Mouse (Mus musculus): Measurements from ENCODE around the gene Gsk3b. TPM values are rescaled to one million over a fixed set of nuclear protein-coding genes. Genes with fewer than 3 reads are reported as not detected.
"Not testable (repeated sequence)": the region's sequence is repeated elsewhere in the genome, so short reads cannot be mapped to it uniquely, and the experiment has no call there.

The Gsk3b gene
- total and polyA plus RNA-seq, 3 experiments, result 9.3 to 93.8 (median 49.2) TPM

DNA sequence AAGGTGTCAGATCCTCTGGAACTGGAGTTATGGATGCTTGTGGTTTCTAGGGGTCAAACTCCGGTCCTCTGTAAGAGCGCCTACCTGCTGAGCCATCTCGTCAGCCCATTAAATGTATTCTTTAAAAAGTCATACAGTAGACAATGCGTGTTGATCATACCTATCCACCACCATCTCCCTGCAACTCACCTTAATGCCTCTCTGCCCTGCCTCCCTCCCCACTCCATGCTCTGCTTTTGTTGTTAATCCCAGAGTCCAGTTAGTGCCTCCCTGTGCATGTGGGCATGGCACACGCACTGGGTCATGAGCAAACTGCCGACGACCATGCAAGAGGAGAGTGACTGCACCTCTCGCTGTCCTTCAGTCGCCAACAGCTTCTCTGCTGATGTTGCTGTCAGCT, 21.2 kb downstream of the Gsk3b start:
- Histone ChIP-seq H3K9me3 (replicated peaks) (no peaks in the 10 kb centered on the region), H3K4me1 (ENCODE audit: insufficient read depth, low read depth, low read length) (peaks cover 29% of the 10 kb centered on the region), H3K36me3 (replicated peaks) (peaks cover 46% of the 10 kb centered on the region), H3K4me3 (ENCODE audit: low read depth, low read length) (no peak overlapping the region), H3K27me3 (ENCODE audit: insufficient read depth, low read length) (no peaks in the 10 kb centered on the region)
- ATAC-seq (ENCODE audit: extremely low read depth, insufficient number of reproducible peaks, low FRiP score, poor library complexity, severe bottlenecking) (no peak), DNase-seq (ENCODE audit: low spot score) (no peak)
- no peak for TF ChIP-seq POLR2AphosphoS5 (IDR thresholded peaks at IDR 0.05; ENCODE audit: insufficient replicate concordance, low read depth, low read length)
- TF ChIP-seq TAL1 (conservative IDR thresholded peaks at IDR 0.05; ENCODE audit: low read depth, low read length), result no peak
- TF ChIP-seq GATA2 (IDR thresholded peaks at IDR 0.05; ENCODE audit: borderline replicate concordance, low read depth, low read length), result no peak

GRCm38 (mm10) chr16:38110575-38110974, 21.8 kb downstream of the Gsk3b start:
- TF ChIP-seq GATA2 (IDR thresholded peaks at IDR 0.05; ENCODE audit: borderline replicate concordance, low read depth, low read length) (no peak), TAL1 (conservative IDR thresholded peaks at IDR 0.05; ENCODE audit: low read depth, low read length) (no peak), CTCF (IDR thresholded peaks at IDR 0.05; ENCODE audit: low read depth, low read length) (no peak), POLR2AphosphoS5 (IDR thresholded peaks at IDR 0.05; ENCODE audit: insufficient replicate concordance, low read depth, low read length) (no peak), GATA1 (IDR thresholded peaks at IDR 0.05; ENCODE audit: borderline replicate concordance, low read length) (no peak)
- Histone ChIP-seq H3K9me3 (replicated peaks) (no peaks in the 10 kb centered on the region), H3K4me1 (ENCODE audit: insufficient read depth, low read depth, low read length) (peaks cover 28% of the 10 kb centered on the region), H3K36me3 (replicated peaks) (peaks cover 48% of the 10 kb centered on the region), H3K4me3 (ENCODE audit: low read depth, low read length) (no peak overlapping the region), H3K27me3 (ENCODE audit: insufficient read depth, low read length) (no peaks in the 10 kb centered on the region)
- ATAC-seq (ENCODE audit: extremely low read depth, insufficient number of reproducible peaks, low FRiP score, poor library complexity, severe bottlenecking) (no peak), DNase-seq (ENCODE audit: low spot score) (no peak)

DNA sequence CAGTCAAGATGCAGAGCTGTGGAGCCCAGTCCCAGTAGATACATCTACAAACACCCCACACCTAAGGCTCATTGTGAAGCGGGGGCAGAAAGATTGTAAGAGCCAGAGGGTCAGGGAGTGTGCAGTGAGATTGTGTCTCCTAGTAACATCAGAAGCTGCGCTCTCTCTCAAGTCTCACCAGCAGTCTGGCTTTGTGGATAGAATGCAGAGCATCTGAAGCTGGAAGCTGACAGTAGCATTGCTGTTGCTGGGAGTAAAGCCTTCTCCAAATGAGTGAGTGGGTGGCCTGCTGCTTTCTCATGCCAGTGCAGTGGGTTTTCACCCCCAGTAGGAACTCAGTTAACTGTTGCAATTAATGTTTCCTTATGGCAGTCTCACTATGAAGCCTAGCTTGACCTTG, 25.3 kb downstream of the Gsk3b start:
- ATAC-seq (ENCODE audit: extremely low read depth, insufficient number of reproducible peaks, low FRiP score, poor library complexity, severe bottlenecking), result no peak
- Histone ChIP-seq H3K36me3 (replicated peaks) (peaks cover 37% of the 10 kb centered on the region), H3K27me3 (ENCODE audit: insufficient read depth, low read length) (no peaks in the 10 kb centered on the region), H3K4me1 (ENCODE audit: insufficient read depth, low read depth, low read length) (peaks cover 26% of the 10 kb centered on the region), H3K9me3 (replicated peaks) (no peaks in the 10 kb centered on the region), H3K4me3 (ENCODE audit: low read depth, low read length) (no peak overlapping the region)
- TF ChIP-seq CTCF (IDR thresholded peaks at IDR 0.05; ENCODE audit: low read depth, low read length) (no peak), GATA2 (IDR thresholded peaks at IDR 0.05; ENCODE audit: borderline replicate concordance, low read depth, low read length) (no peak), GATA1 (IDR thresholded peaks at IDR 0.05; ENCODE audit: borderline replicate concordance, low read length) (no peak), POLR2AphosphoS5 (IDR thresholded peaks at IDR 0.05; ENCODE audit: insufficient replicate concordance, low read depth, low read length) (no peak), TAL1 (conservative IDR thresholded peaks at IDR 0.05; ENCODE audit: low read depth, low read length) (no peak)
- no peak for DNase-seq (ENCODE audit: low spot score)

GRCm38 (mm10) chr16:38117909-38118308, 29.1 kb downstream of the Gsk3b start:
- H3K9me3 ChIP-seq (replicated peaks); H3K4me3 ChIP-seq (ENCODE audit: low read depth, low read length); H3K27me3 ChIP-seq (ENCODE audit: insufficient read depth, low read length); ATAC-seq (ENCODE audit: extremely low read depth, insufficient number of reproducible peaks, low FRiP score, poor library complexity, severe bottlenecking); DNase-seq (ENCODE audit: low spot score): not testable (repeated sequence)
- H3K36me3 ChIP-seq (replicated peaks), result peaks cover 46% of the 10 kb centered on the region
- peaks cover 25% of the 10 kb centered on the region for H3K4me1 ChIP-seq (ENCODE audit: insufficient read depth, low read depth, low read length)

DNA sequence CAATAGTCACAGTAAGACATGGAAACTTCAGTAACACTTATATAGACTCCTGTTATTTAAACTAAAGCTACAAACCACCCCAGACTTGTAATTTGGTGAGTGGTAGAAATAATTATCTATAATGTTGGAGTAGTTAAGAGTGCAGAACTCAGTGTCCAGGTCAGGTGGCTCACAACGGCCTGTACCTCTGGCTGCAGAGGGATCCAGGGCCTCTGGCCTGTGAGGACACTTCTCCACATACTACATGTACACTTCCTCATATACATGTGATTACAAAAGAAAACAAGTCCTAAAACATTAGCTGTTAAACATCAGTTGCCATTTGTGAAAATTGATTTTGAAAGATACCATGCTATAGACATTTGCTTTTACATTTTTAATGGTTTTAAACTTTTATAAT, 29.9 kb downstream of the Gsk3b start:
- Histone ChIP-seq H3K4me3 (ENCODE audit: low read depth, low read length) (no peak overlapping the region), H3K36me3 (replicated peaks) (peaks cover 45% of the 10 kb centered on the region), H3K4me1 (ENCODE audit: insufficient read depth, low read depth, low read length) (peaks cover 21% of the 10 kb centered on the region), H3K9me3 (replicated peaks) (no peaks in the 10 kb centered on the region), H3K27me3 (ENCODE audit: insufficient read depth, low read length) (no peaks in the 10 kb centered on the region)
- DNase-seq (ENCODE audit: low spot score) (no peak), ATAC-seq (ENCODE audit: extremely low read depth, insufficient number of reproducible peaks, low FRiP score, poor library complexity, severe bottlenecking) (no peak)
- no peak for TF ChIP-seq POLR2AphosphoS5 (IDR thresholded peaks at IDR 0.05; ENCODE audit: insufficient replicate concordance, low read depth, low read length)
- no peak for TF ChIP-seq GATA2 (IDR thresholded peaks at IDR 0.05; ENCODE audit: borderline replicate concordance, low read depth, low read length)
- no peak for TF ChIP-seq GATA1 (IDR thresholded peaks at IDR 0.05; ENCODE audit: borderline replicate concordance, low read length)
- no peak for TF ChIP-seq CTCF (IDR thresholded peaks at IDR 0.05; ENCODE audit: low read depth, low read length)
- TF ChIP-seq TAL1 (conservative IDR thresholded peaks at IDR 0.05; ENCODE audit: low read depth, low read length), result no peak

DNA sequence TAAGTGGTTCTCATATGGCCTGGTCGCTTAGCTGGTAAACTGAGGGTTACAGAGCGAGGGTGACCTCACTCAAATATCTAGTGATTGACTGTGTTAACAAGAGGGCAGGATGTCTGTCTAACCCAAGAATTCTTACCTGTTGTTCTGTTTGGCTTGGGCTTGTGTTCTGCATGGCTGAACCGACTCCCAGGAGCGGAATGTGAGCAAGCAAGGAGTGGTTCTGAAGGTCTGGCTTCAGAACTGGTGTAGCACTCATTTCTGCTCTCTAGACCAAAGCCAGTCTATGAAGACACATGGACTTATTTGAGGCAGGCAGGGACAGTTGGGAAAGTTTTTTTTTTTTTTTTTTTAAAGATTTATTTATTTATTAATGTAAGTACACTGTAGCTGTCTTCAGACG, 30.5 kb downstream of the Gsk3b start:
- Histone ChIP-seq H3K4me1 (ENCODE audit: insufficient read depth, low read depth, low read length) (peaks cover 15% of the 10 kb centered on the region), H3K36me3 (replicated peaks) (peaks cover 39% of the 10 kb centered on the region), H3K27me3 (ENCODE audit: insufficient read depth, low read length) (no peaks in the 10 kb centered on the region), H3K4me3 (ENCODE audit: low read depth, low read length) (no peak overlapping the region), H3K9me3 (replicated peaks) (no peaks in the 10 kb centered on the region)
- DNase-seq (ENCODE audit: low spot score), result no peak
- TF ChIP-seq GATA1 (IDR thresholded peaks at IDR 0.05; ENCODE audit: borderline replicate concordance, low read length), result no peak
- no peak for TF ChIP-seq POLR2AphosphoS5 (IDR thresholded peaks at IDR 0.05; ENCODE audit: insufficient replicate concordance, low read depth, low read length)
- TF ChIP-seq GATA2 (IDR thresholded peaks at IDR 0.05; ENCODE audit: borderline replicate concordance, low read depth, low read length), result no peak
- no peak for TF ChIP-seq TAL1 (conservative IDR thresholded peaks at IDR 0.05; ENCODE audit: low read depth, low read length)
- no peak for TF ChIP-seq CTCF (IDR thresholded peaks at IDR 0.05; ENCODE audit: low read depth, low read length)
- ATAC-seq (ENCODE audit: extremely low read depth, insufficient number of reproducible peaks, low FRiP score, poor library complexity, severe bottlenecking), result no peak

DNA sequence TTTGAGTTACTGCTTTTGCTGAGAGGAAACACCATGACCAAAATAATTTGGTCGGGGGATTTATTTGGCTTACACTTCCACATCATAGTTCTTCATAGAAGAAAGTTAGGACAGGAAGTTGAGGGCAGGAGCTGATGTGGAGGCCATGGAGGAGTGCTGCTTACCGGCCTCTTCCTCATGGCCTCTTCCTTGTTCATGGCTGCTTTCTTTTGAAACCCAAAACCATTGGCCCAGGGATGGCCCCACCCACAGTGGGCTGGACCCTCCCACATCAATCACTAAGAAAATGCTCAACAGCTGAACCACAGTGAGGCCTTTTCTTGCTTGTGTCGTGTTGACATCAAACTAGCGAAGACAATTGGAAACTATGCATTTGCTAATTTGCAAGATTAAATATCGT, 40.4 kb downstream of the Gsk3b start:
- Histone ChIP-seq H3K4me3 (ENCODE audit: low read depth, low read length) (no peak overlapping the region), H3K9me3 (replicated peaks) (no peaks in the 10 kb centered on the region), H3K27me3 (ENCODE audit: insufficient read depth, low read length) (no peaks in the 10 kb centered on the region), H3K4me1 (ENCODE audit: insufficient read depth, low read depth, low read length) (peaks cover 40% of the 10 kb centered on the region), H3K36me3 (replicated peaks) (peaks cover 20% of the 10 kb centered on the region)
- TF ChIP-seq GATA2 (IDR thresholded peaks at IDR 0.05; ENCODE audit: borderline replicate concordance, low read depth, low read length) (no peak), POLR2AphosphoS5 (IDR thresholded peaks at IDR 0.05; ENCODE audit: insufficient replicate concordance, low read depth, low read length) (no peak), CTCF (IDR thresholded peaks at IDR 0.05; ENCODE audit: low read depth, low read length) (no peak), TAL1 (conservative IDR thresholded peaks at IDR 0.05; ENCODE audit: low read depth, low read length) (no peak), GATA1 (IDR thresholded peaks at IDR 0.05; ENCODE audit: borderline replicate concordance, low read length) (no peak)
- DNase-seq (ENCODE audit: low spot score) (no peak), ATAC-seq (ENCODE audit: extremely low read depth, insufficient number of reproducible peaks, low FRiP score, poor library complexity, severe bottlenecking) (no peak)
